ENCODE assay signal across 30 mouse cellular contexts in genomic region chr10:67971166-67971796, GRCm38 (mm10). TPM values are rescaled to one million over a fixed set of nuclear protein-coding genes. Genes with fewer than 3 reads are reported as not detected.
DNase-seq lines count a peak whose midpoint lies in the region; ATAC-seq lines count a peak whose summit lies in the region.
"Had no signal": no experiment of that assay in that cellular context is flagged by ENCODE, and none has a peak within 500 bp of the region (broad histone marks: within the 10 kb centered on the region; RNA-seq: fewer than 3 reads in every experiment).

No protein-coding gene starts in this region.

- peak; percentile 70 for DNase-seq in NIH3T3 (ENCODE audit: low read depth)
- DNase-seq in embryo, embryonic 11.5 days (ENCODE audit: low read depth, low spot score), result peak; percentile 41
- DNase-seq in embryonic facial prominence, embryonic 14.5 days (ENCODE audit: low spot score), result peak; percentile 75
- DNase-seq in left cerebral cortex, postnatal 25 days (ENCODE audit: low spot score in 2 of 2), result no peak
- no peak for DNase-seq in kidney, postnatal 4 days
- no peak for DNase-seq in layer of hippocampus, postnatal 14 days (ENCODE audit: low spot score in 2 of 2)
- DNase-seq: adrenal gland, postnatal 25 days; B cell, adult 2 months; cerebellum, adult 9-11 months; gastrocnemius, postnatal 14 days; heart, adult 11 months; kidney, adult 9 months; kidney, postnatal 14 days; left cerebral cortex, postnatal 4 days; liver, embryonic 13.5 days; lung, embryonic 14.5 days; midbrain, embryonic 14.5 days; retina, postnatal 1 day; right cerebral cortex, postnatal 4 days; thymus, postnatal 25 days had no signal

- 27% methylated on average over 11 of the region's 11 CpGs for WGBS in embryonic facial prominence, embryonic 14.5 days
- WGBS in limb, embryonic 13.5 days, result 13% methylated on average over 11 of the region's 11 CpGs

- H3K27me3 ChIP-seq in embryonic facial prominence, embryonic 14.5 days (replicated peaks; ENCODE audit: control insufficient read depth, insufficient read depth, low read length), result no peaks in the 10 kb centered on the region
- H3K27me3 ChIP-seq in limb, embryonic 13.5 days, result no peaks in the 10 kb centered on the region
- H3K27me3 ChIP-seq: CH12.LX; forebrain, embryonic 15.5 days; liver, embryonic 13.5 days; neural tube, embryonic 13.5 days had no signal

- no peaks in the 10 kb centered on the region for H3K9me3 ChIP-seq in embryonic facial prominence, embryonic 14.5 days (ENCODE audit: control insufficient read depth, low read length)
- H3K9me3 ChIP-seq in limb, embryonic 13.5 days, result no peaks in the 10 kb centered on the region
- H3K9me3 ChIP-seq: forebrain, embryonic 15.5 days; liver, embryonic 13.5 days; neural tube, embryonic 13.5 days had no signal

- no peak overlapping the region for H3K4me2 ChIP-seq in embryonic facial prominence, embryonic 14.5 days (ENCODE audit: low read depth, low read length)
- peak overlapping the region; percentile 23 for H3K4me2 ChIP-seq in limb, embryonic 13.5 days (replicated peaks)
- H3K4me2 ChIP-seq: forebrain, embryonic 15.5 days; heart, embryonic 11.5 days; liver, embryonic 13.5 days; lung, embryonic 14.5 days; neural tube, embryonic 13.5 days had no signal

- no peak; the same call in 1 of the 2 replicates for ATAC-seq in embryonic facial prominence, embryonic 14.5 days (ENCODE audit: low read depth)
- peak; percentile 80 for ATAC-seq in limb, embryonic 13.5 days (ENCODE audit: low FRiP score, low read depth)
- ATAC-seq: forebrain, embryonic 15.5 days; hindbrain, embryonic 16.5 days; intestine, embryonic 16.5 days had no signal

- H3K9ac ChIP-seq in embryonic facial prominence, embryonic 14.5 days (ENCODE audit: low read depth, low read length), result no peak overlapping the region
- no peak overlapping the region for H3K9ac ChIP-seq in limb, embryonic 13.5 days
- H3K9ac ChIP-seq: forebrain, embryonic 15.5 days; liver, embryonic 13.5 days; lung, embryonic 14.5 days; neural tube, embryonic 13.5 days had no signal

- no peak overlapping the region for H3K4me3 ChIP-seq in embryonic facial prominence, embryonic 14.5 days (ENCODE audit: low read depth, low read length)
- H3K4me3 ChIP-seq in limb, embryonic 13.5 days, result no peak overlapping the region
- H3K4me3 ChIP-seq: forebrain, embryonic 15.5 days; layer of hippocampus, adult 2 months; liver, embryonic 13.5 days; neural tube, embryonic 13.5 days had no signal

- H3K27ac ChIP-seq in embryonic facial prominence, embryonic 14.5 days (replicated peaks; ENCODE audit: low read depth, low read length), result no peak overlapping the region
- H3K27ac ChIP-seq in limb, embryonic 13.5 days, result no peak overlapping the region
- H3K27ac ChIP-seq: forebrain, embryonic 15.5 days; layer of hippocampus, adult 2 months; liver, embryonic 13.5 days; neural tube, embryonic 13.5 days had no signal

- peaks cover 8% of the 10 kb centered on the region; the same call in 1 of the 2 replicates for H3K4me1 ChIP-seq in embryonic facial prominence, embryonic 14.5 days (ENCODE audit: control insufficient read depth, insufficient read depth, low read length)
- H3K4me1 ChIP-seq in limb, embryonic 13.5 days, result peaks cover 9% of the 10 kb centered on the region
- H3K4me1 ChIP-seq: forebrain, embryonic 15.5 days; liver, embryonic 13.5 days had no signal

- H3K36me3 ChIP-seq in embryonic facial prominence, embryonic 14.5 days (ENCODE audit: control insufficient read depth, insufficient read depth, low read length), result no peaks in the 10 kb centered on the region
- no peaks in the 10 kb centered on the region for H3K36me3 ChIP-seq in limb, embryonic 13.5 days
- H3K36me3 ChIP-seq: forebrain, embryonic 15.5 days; G1E; liver, embryonic 13.5 days; neural tube, embryonic 13.5 days had no signal

- intact Hi-C loops in left cerebral cortex, postnatal 25 days (cut with DNase I), result no loop called here

RNA-seq across cellular contexts. Expression of gene Rtkn2, which starts 8.1 kb away (rescaled TPM):
- 5.4 and 6.5 TPM in 2 replicates for polyA plus RNA-seq in embryonic facial prominence, embryonic 14.5 days (2014; fragmentation: Nextera tagmentation; extraction: Ambion mirVana)
- polyA plus RNA-seq in limb, embryonic 13.5 days (2015; fragmentation: Nextera tagmentation; extraction: Ambion mirVana), result 9.2 and 10.8 TPM in 2 replicates
- total RNA-seq in left cerebral cortex, postnatal 25 days (2021), result 1 to 10 TPM; 3.8 to 5.6 TPM
- total RNA-seq in layer of hippocampus, postnatal 14 days (2021), result 1 to 10 TPM; 4.4 to 5.1 TPM
- polyA plus RNA-seq: G1E had no signal

RNA-seq across cellular contexts. Expression of gene Zfp365, which starts 58.8 kb away (rescaled TPM):
- 1.8 and 1.9 TPM in 2 replicates for polyA plus RNA-seq in embryonic facial prominence, embryonic 14.5 days (2014; fragmentation: Nextera tagmentation; extraction: Ambion mirVana)
- 2.0 and 2.9 TPM in 2 replicates for polyA plus RNA-seq in limb, embryonic 13.5 days (2015; fragmentation: Nextera tagmentation; extraction: Ambion mirVana)
- 100 to 1,000 TPM; 440 to 454 TPM for total RNA-seq in left cerebral cortex, postnatal 25 days (2021)
- total RNA-seq in layer of hippocampus, postnatal 14 days (2021), result 100 to 1,000 TPM; 138 to 158 TPM
- total RNA-seq: megakaryocyte, adult 5-6 weeks had no signal
- polyA plus RNA-seq: G1E had no signal

Comparison
In these comparisons a context has a peak if more than half of its experiments do, and no peak if none do; other contexts are left out.
1. DNase-seq: peak in NIH3T3 (single experiment), embryo, embryonic 11.5 days (single experiment) and embryonic facial prominence, embryonic 14.5 days (single experiment); none in left cerebral cortex, postnatal 25 days (0 of 2), kidney, postnatal 4 days (0 of 2) and layer of hippocampus, postnatal 14 days (0 of 2).